Mouse (Mus musculus) thymus, postnatal 10 days (tissue): ENCODE results near the gene Mybpc3.

ENCODE experiments used
- DNase-seq, 2 experiments: peaks; one replicate each; pipeline ENCODE4 v3.0.0; 2021; ENCODE audit warnings: low spot score in 2 of 2

Gene Mybpc3

GRCm38 (mm10) chr2:91121011-91121410, 3.1 kb downstream of the Mybpc3 start:
- no peak for DNase-seq

GRCm38 (mm10) chr2:91121497-91121896, 3.6 kb downstream of the Mybpc3 start:
- DNase-seq = no peak

GRCm38 (mm10) chr2:91123521-91123920, 5.6 kb downstream of the Mybpc3 start:
- DNase-seq = no peak

GRCm38 (mm10) chr2:91125101-91125500, 7.2 kb downstream of the Mybpc3 start:
- no peak for DNase-seq

- DNase-seq = no peak
Observed at GRCm38 (mm10) chr2:91128761-91129160, 10.8 kb downstream of the Mybpc3 start.

- no peak for DNase-seq
Observed at GRCm38 (mm10) chr2:91130126-91130525, 12.2 kb downstream of the Mybpc3 start.

- DNase-seq = no peak
Observed at GRCm38 (mm10) chr2:91131251-91131650, 13.3 kb downstream of the Mybpc3 start.

GRCm38 (mm10) chr2:91132035-91132434, 14.1 kb downstream of the Mybpc3 start:
- no peak for DNase-seq

GRCm38 (mm10) chr2:91136513-91137412, 18.8 kb downstream of the Mybpc3 start:
- no peak for DNase-seq

GRCm38 (mm10) chr2:91137481-91137880, 19.5 kb downstream of the Mybpc3 start:
- no peak for DNase-seq

GRCm38 (mm10) chr2:91139311-91139710, 21.4 kb downstream of the Mybpc3 start:
- DNase-seq = no peak

- no peak for DNase-seq
Observed at GRCm38 (mm10) chr2:91139764-91140163, 21.8 kb downstream of the Mybpc3 start.

GRCm38 (mm10) chr2:91142920-91143319, 25.0 kb downstream of the Mybpc3 start:
- no peak for DNase-seq

- DNase-seq = no peak
Observed at GRCm38 (mm10) chr2:91143401-91143800, 25.5 kb downstream of the Mybpc3 start.

- DNase-seq = no peak
Observed at GRCm38 (mm10) chr2:91148101-91148500, 30.2 kb downstream of the Mybpc3 start.

GRCm38 (mm10) chr2:91151331-91151730, 33.4 kb downstream of the Mybpc3 start:
- DNase-seq = no peak

- DNase-seq = no peak
Observed at GRCm38 (mm10) chr2:91152885-91153377, 35.0 kb downstream of the Mybpc3 start.

- DNase-seq = no peak
Observed at GRCm38 (mm10) chr2:91154091-91154490, 36.1 kb downstream of the Mybpc3 start.

- DNase-seq = no peak
Observed at GRCm38 (mm10) chr2:91157002-91157752, 39.2 kb downstream of the Mybpc3 start.

GRCm38 (mm10) chr2:91160591-91160990, 42.6 kb downstream of the Mybpc3 start:
- DNase-seq = no peak

- no peak for DNase-seq
Observed at GRCm38 (mm10) chr2:91162952-91163351, 45.0 kb downstream of the Mybpc3 start.

- no peak for DNase-seq
Observed at GRCm38 (mm10) chr2:91163532-91163931, 45.6 kb downstream of the Mybpc3 start.

GRCm38 (mm10) chr2:91164991-91165390, 47.0 kb downstream of the Mybpc3 start:
- DNase-seq = no peak
